Mouse (Mus musculus): ENCODE results near the gene Tmem45a. TPM values are rescaled to one million over a fixed set of nuclear protein-coding genes. Genes with fewer than 3 reads are reported as not detected.

The Tmem45a gene
- polyA plus RNA-seq (2012), result not detected in 2 replicates

GRCm38 (mm10) chr16:56885824-56886615 lies at the start of gene Tmem45a:
Gene Tmem45a (minus strand): TSS chr16:56886166.

GRCm38 (mm10) chr16:56928023-56928422 lies 42.1 kb upstream of the Tmem45a start, which contains the start of gene Lnp1:
Gene Lnp1 (minus strand): TSS chr16:56928061.

DNA sequence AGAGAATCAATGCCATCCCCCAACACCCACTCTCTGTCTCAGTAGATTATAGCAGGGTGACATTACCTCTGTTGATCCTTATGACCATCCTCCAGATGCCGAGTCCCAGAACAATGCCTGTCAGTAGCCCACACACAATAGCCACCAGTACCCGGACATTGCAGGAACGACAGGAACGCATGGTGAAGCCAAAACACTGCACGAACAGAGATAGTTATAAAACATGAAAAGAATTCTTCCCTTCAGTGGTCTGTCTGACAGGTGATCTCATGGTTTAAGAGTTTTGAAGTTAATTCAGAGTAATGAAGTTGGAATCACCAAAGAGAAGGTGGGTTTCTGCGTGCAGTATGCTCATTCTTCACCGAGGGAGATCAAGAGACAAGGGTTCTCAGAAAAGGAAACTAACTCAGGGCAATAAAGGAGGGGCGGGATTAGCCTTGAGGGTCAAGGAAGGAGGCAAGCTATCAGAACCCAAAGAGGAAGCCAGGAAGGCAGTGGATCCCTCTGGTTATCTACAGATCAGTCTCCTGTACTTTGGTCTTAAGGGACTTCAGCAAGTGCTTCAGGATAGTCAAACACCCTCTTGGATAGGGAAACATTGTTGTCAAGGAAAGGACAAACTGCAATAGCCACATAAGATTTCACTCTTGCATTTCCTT lies 90.4 kb downstream of the Tmem45a start, which contains the start of gene Adgrg7:
Adgrg7 (minus strand) TSS at position 375 of the 659 bp plus-strand sequence.

Other genes with a start within 250 kb of the Tmem45a start
- gene Tfg, start 168.7 kb downstream of the Tmem45a start, polyA plus RNA-seq (2012), result 66.3 and 68.5 TPM in 2 replicates
- 0.80 and 0.83 TPM in 2 replicates for gene Adgrg7, start 90.3 kb downstream of the Tmem45a start, polyA plus RNA-seq (2012)
- not detected in 2 replicates for gene Lnp1, start 41.9 kb upstream of the Tmem45a start, polyA plus RNA-seq (2012)
- gene Tmem45a2, start 185.2 kb upstream of the Tmem45a start, polyA plus RNA-seq (2012), result 0.02 TPM in 1 of 2 replicates, not detected in the other
- gene Tomm70a, start 235.5 kb upstream of the Tmem45a start, polyA plus RNA-seq (2012), result 33.3 and 39.4 TPM in 2 replicates

Measured in megakaryocyte-erythroid progenitor cell, adult 5 weeks (primary cell).